ENCODE assay signal across 9 mouse cellular contexts in genomic region chr4:141478225-141478624, GRCm38 (mm10). TPM values are rescaled to one million over a fixed set of nuclear protein-coding genes. Genes with fewer than 3 reads are reported as not detected.
DNase-seq lines count a peak whose midpoint lies in the region; ATAC-seq and TF ChIP-seq lines count a peak whose summit lies in the region.
"Had no signal": no experiment of that assay in that cellular context is flagged by ENCODE, and none has a peak within 500 bp of the region (broad histone marks: within the 10 kb centered on the region; RNA-seq: fewer than 3 reads in every experiment).

No protein-coding gene starts in this region.

- 88% methylated on average over 23 of the region's 23 CpGs for WGBS in heart, embryonic 15.5 days
- WGBS in spleen, adult 2 months = 81% methylated on average over 23 of the region's 23 CpGs
- 76% methylated on average over 23 of the region's 23 CpGs for WGBS in forebrain, embryonic 16.5 days
- 69% methylated on average over 23 of the region's 23 CpGs for WGBS in stomach, postnatal 0 days

- no peak for ATAC-seq in heart, embryonic 15.5 days (replicated peaks; ENCODE audit: insufficient number of reproducible peaks, insufficient read depth, low FRiP score, low read depth)
- no peak for ATAC-seq in forebrain, embryonic 16.5 days
- no peak for ATAC-seq in stomach, postnatal 0 days (ENCODE audit: low FRiP score, low TSS enrichment)

- DNase-seq in heart, adult 11 months = no peak
- no peak for DNase-seq in spleen, adult 2 months (ENCODE audit: low read depth in 1 of 2, low spot score in 2 of 2)
- DNase-seq in spleen, adult 12 weeks (ENCODE audit: low spot score) = no peak
- DNase-seq in stomach, postnatal 0 days (ENCODE audit: low spot score) = no peak
- DNase-seq in gastrocnemius, adult 8-10 months (ENCODE audit: low spot score in 2 of 2) = no peak
- no peak for DNase-seq in kidney, adult 18-20 months

- H3K27ac ChIP-seq in heart, embryonic 15.5 days = peak overlapping the region; percentile 56
- peak overlapping the region; percentile 52 for H3K27ac ChIP-seq in spleen, adult 2 months (ENCODE audit: insufficient read depth, low read length)
- peak overlapping the region; percentile 86 for H3K27ac ChIP-seq in forebrain, embryonic 16.5 days (ENCODE audit: low read length)
- peak overlapping the region; percentile 93 for H3K27ac ChIP-seq in stomach, postnatal 0 days (replicated peaks)

- TF ChIP-seq CTCF in spleen, adult 2 months (IDR thresholded peaks at IDR 0.05; ENCODE audit: extremely low read depth, insufficient read depth, insufficient read length, insufficient replicate concordance) = no peak
- TF ChIP-seq CTCF in stomach, postnatal 0 days (IDR thresholded peaks at IDR 0.05; ENCODE audit: low read depth) = no peak

- peaks cover 92% of the 10 kb centered on the region for H3K36me3 ChIP-seq in heart, embryonic 15.5 days
- H3K36me3 ChIP-seq in spleen, adult 2 months (ENCODE audit: control insufficient read depth, insufficient read depth, low read length) = peaks cover 56% of the 10 kb centered on the region
- peaks cover 42% of the 10 kb centered on the region for H3K36me3 ChIP-seq in forebrain, embryonic 16.5 days (ENCODE audit: control insufficient read depth, insufficient read depth)
- peaks cover 53% of the 10 kb centered on the region for H3K36me3 ChIP-seq in stomach, postnatal 0 days (ENCODE audit: control insufficient read depth, insufficient read depth, low read length)

- no peak for TF ChIP-seq POLR2A in spleen, adult 2 months (IDR thresholded peaks at IDR 0.05; ENCODE audit: low read depth, low read length)

- no peak overlapping the region for H3K9ac ChIP-seq in heart, embryonic 15.5 days
- H3K9ac ChIP-seq in forebrain, embryonic 16.5 days (replicated peaks; ENCODE audit: low read depth, low read length) = no peak overlapping the region
- H3K9ac ChIP-seq in stomach, postnatal 0 days (ENCODE audit: low read length) = peak overlapping the region; percentile 28; the same call in 1 of the 2 replicates

- no peak for TF ChIP-seq EP300 in stomach, postnatal 0 days (optimal IDR thresholded peaks at IDR 0.05)

- no peak overlapping the region for H3K4me2 ChIP-seq in heart, embryonic 15.5 days
- no peak overlapping the region for H3K4me2 ChIP-seq in forebrain, embryonic 16.5 days (ENCODE audit: low read length)
- H3K4me2 ChIP-seq in stomach, postnatal 0 days (replicated peaks; ENCODE audit: low read depth) = no peak overlapping the region
- H3K4me2 ChIP-seq: heart, embryonic 11.5 days had no signal

- H3K27me3 ChIP-seq in heart, embryonic 15.5 days = no peaks in the 10 kb centered on the region
- no peaks in the 10 kb centered on the region for H3K27me3 ChIP-seq in spleen, adult 2 months (ENCODE audit: control insufficient read depth, insufficient read depth, low read length)
- H3K27me3 ChIP-seq in forebrain, embryonic 16.5 days (replicated peaks; ENCODE audit: control insufficient read depth, insufficient read depth, low read length) = no peaks in the 10 kb centered on the region
- no peaks in the 10 kb centered on the region for H3K27me3 ChIP-seq in stomach, postnatal 0 days (ENCODE audit: control insufficient read depth, insufficient read depth, low read length)

- H3K4me1 ChIP-seq in heart, embryonic 15.5 days (replicated peaks) = no peaks in the 10 kb centered on the region
- H3K4me1 ChIP-seq in spleen, adult 2 months (ENCODE audit: control insufficient read depth, insufficient read depth, insufficient read length) = peaks cover 3% of the 10 kb centered on the region
- peaks cover 14% of the 10 kb centered on the region for H3K4me1 ChIP-seq in forebrain, embryonic 16.5 days (replicated peaks; ENCODE audit: control insufficient read depth, insufficient read depth, low read length)
- H3K4me1 ChIP-seq in stomach, postnatal 0 days (replicated peaks; ENCODE audit: control insufficient read depth, insufficient read depth) = 0 out of 2 replicates have a peak, but pooled peaks cover 2% of the 10 kb centered on the region

- H3K4me3 ChIP-seq in heart, embryonic 15.5 days = no peak overlapping the region
- H3K4me3 ChIP-seq in spleen, adult 2 months (ENCODE audit: extremely low read depth, insufficient read depth, insufficient read length) = no peak overlapping the region
- H3K4me3 ChIP-seq in forebrain, embryonic 16.5 days (replicated peaks; ENCODE audit: low read length) = no peak overlapping the region
- no peak overlapping the region for H3K4me3 ChIP-seq in stomach, postnatal 0 days (ENCODE audit: low read depth, low read length)

- no peaks in the 10 kb centered on the region for H3K9me3 ChIP-seq in heart, embryonic 15.5 days (replicated peaks)
- H3K9me3 ChIP-seq in forebrain, embryonic 16.5 days (ENCODE audit: control insufficient read depth, low read length) = no peaks in the 10 kb centered on the region
- H3K9me3 ChIP-seq in stomach, postnatal 0 days (ENCODE audit: control insufficient read depth, low read length) = no peaks in the 10 kb centered on the region

RNA-seq across cellular contexts. Expression of gene Zbtb17, which starts 33.8 kb away (rescaled TPM):
- polyA plus RNA-seq in heart, embryonic 15.5 days (2015; fragmentation: Nextera tagmentation; extraction: Ambion mirVana) = 17.9 and 22.5 TPM in 2 replicates
- 35.0 and 45.2 TPM in 2 replicates for polyA plus RNA-seq in spleen, adult 2 months (2012; rRNA removed)
- 62.0 and 64.2 TPM in 2 replicates for polyA plus RNA-seq in forebrain, embryonic 16.5 days (2015; fragmentation: Nextera tagmentation; extraction: Ambion mirVana)
- polyA plus RNA-seq in stomach, postnatal 0 days (2015; fragmentation: Nextera tagmentation; extraction: Ambion mirVana) = 13.3 and 16.8 TPM in 2 replicates
- 10 to 100 TPM; 30.2 to 38.3 (median 33.0) TPM for total RNA-seq in gastrocnemius, adult 8-10 months (2022)

RNA-seq across cellular contexts. Expression of gene Srarp, which starts 42.3 kb away (rescaled TPM):
- polyA plus RNA-seq in heart, embryonic 15.5 days (2015; fragmentation: Nextera tagmentation; extraction: Ambion mirVana) = not detected in 2 replicates
- polyA plus RNA-seq in spleen, adult 2 months (2012; rRNA removed) = not detected in 2 replicates
- not detected in 2 replicates for polyA plus RNA-seq in forebrain, embryonic 16.5 days (2015; fragmentation: Nextera tagmentation; extraction: Ambion mirVana)
- not detected in 2 replicates for polyA plus RNA-seq in stomach, postnatal 0 days (2015; fragmentation: Nextera tagmentation; extraction: Ambion mirVana)
- under 1 TPM in 3 of 4 experiments, not detected in 1; 0.32 to 0.54 (median 0.36) TPM for total RNA-seq in gastrocnemius, adult 8-10 months (2022)
- polyA plus RNA-seq: heart, embryonic 11.5 days had no signal

RNA-seq across cellular contexts. Expression of gene Hspb7, which starts 57.6 kb away (rescaled TPM):
- 220 and 234 TPM in 2 replicates for polyA plus RNA-seq in heart, embryonic 15.5 days (2015; fragmentation: Nextera tagmentation; extraction: Ambion mirVana)
- 2.4 and 2.5 TPM in 2 replicates for polyA plus RNA-seq in spleen, adult 2 months (2012; rRNA removed)
- not detected in 2 replicates for polyA plus RNA-seq in forebrain, embryonic 16.5 days (2015; fragmentation: Nextera tagmentation; extraction: Ambion mirVana)
- 2.3 and 3.5 TPM in 2 replicates for polyA plus RNA-seq in stomach, postnatal 0 days (2015; fragmentation: Nextera tagmentation; extraction: Ambion mirVana)
- total RNA-seq in gastrocnemius, adult 8-10 months (2022) = 100 to 1,000 TPM; 243 to 314 (median 275) TPM

Comparison
In these comparisons a context has a peak if more than half of its experiments do, and no peak if none do; other contexts are left out.
1. RNA of gene Hspb7, which starts 57.6 kb away (polyA plus RNA-seq): 220 to 234 TPM in heart, embryonic 15.5 days; 2.4 to 2.5 TPM in spleen, adult 2 months, 2.3 to 3.5 TPM in stomach, postnatal 0 days and not detected in forebrain, embryonic 16.5 days; every median in the first group is over 10 times any median in the second.
2. Peak in every context shown above with its lines, with median percentiles within 50 percentile points of each other: H3K27ac ChIP-seq.